Mouse (Mus musculus): ENCODE data around the gene Rgs6.

Gene Rgs6

DNA sequence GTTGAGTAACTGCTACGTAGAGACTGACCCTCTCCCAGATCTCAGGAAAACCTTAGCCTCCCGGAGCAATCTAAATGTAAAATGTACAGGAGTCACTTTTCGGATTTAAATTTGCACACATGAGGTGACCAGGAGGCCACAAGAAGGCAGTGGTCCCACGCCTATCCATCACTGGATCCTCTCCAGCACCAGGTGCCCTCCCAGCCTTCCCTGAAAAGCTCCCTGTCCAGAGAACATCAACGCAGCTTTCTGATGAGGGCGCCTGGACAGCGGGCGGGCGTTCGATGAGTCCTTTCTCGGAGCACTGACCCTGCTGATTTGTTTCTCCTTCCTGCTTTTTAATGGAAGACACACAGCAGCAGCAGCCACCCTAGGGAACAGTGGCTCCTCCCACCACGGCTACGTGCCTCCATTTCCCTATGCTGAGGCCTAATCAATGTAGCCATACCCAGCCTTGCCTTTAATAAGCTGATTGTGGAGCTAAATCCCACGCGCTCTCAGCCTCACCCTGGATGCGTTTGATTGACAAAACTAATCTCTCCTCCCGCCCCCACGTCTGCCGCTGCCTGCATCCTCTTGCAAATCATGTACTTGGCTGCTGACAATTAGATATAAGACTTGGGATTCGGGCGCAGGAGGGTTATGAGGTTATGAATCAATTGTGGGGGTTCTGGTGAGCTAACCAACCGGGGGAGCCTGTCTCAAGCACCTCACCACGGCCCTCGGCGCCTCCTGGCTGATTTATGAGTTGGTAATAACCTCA is 449.9 kb downstream of the Rgs6 start:
- CTCF ChIA-PET: no interaction called here

DNA sequence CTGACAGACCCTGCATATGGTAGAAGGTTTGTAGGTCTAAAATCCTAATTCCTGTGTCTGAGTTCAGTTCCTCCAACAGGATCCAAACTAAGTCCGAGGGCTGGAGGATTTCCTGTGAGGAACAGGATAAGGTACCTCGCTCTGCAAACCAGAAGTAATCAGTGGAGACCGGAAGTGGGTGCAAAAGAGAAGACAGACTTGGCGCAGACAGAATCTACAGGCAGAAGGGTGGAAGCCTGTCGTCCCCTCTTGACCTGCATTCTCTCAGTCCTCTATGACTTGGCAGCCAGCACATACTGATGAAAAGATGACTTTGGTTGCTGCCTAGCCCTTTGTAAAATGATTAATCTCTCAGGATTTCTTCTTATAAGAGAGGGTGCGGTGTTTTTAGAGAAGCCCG is 450.7 kb downstream of the Rgs6 start:
- CTCF ChIA-PET: no interaction called here

DNA sequence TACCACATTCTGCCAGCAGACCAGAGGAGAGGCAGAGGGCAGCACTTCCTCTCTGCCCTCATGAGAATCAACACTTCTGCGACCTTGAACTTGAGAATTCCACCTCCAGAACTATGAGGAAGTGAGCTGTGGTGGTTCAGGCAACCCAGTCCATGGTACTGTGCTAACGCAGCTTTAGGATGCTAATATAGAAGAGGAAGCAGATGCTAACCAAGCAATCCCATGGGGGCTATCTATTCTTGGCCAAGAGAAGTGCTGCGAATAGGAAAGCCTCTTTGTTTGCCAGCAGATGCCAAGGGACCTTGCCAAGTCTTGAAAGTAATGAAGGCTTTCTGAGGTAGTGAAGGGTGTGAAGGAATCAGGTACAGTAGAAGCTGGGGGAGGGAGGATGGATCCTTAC is 451.8 kb downstream of the Rgs6 start:
- CTCF ChIA-PET: no interaction called here

DNA sequence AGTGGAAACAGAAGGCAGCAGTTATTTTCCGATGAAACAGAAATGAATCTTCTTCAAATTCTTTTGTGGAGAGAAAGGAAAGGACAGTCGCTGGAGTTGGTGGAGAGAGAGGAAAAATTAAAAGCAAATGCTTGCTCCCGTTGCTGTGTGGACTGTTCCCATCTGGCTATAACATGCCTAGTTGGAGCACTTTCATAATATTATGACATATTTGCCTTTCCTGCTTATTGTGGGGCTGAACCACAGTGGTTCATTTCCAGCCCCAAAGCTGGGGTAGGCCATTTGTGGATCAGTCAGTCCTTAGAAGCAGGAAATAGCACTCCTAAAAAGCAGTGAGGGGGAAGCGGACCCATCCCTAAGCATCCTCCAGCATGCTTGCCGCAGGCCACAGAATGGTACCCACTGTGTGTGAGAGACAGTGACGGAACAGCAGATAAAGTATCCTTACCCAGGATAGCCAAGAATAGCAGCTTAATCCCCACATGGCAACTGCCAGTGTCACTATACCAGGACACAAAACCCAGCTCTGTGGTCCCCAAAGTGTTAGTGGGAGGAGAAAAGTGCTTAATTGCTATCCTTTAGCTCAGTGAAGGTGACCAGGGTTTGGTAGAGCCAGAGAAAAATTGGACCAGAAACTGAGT is 456.0 kb downstream of the Rgs6 start:
- CTCF ChIA-PET: no interaction called here

DNA sequence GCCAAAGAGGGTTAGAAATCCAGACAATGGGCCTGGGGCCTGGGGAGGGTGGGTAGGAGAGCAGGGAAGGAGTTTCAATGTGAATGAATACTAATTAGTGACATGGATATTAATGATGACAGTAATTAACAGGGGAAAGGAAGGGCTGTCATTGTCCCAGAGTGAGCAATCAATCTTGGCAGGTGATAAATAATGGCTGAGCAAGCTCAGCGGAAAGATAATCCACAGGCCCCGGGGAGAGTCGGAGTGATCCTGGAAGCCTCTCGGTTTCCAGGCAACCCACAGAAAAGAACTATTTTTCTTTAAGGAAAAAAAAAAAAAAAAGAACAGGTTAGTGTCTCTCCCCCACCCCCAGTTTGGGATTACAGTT is 456.5 kb downstream of the Rgs6 start:
- CTCF ChIA-PET: no interaction called here

DNA sequence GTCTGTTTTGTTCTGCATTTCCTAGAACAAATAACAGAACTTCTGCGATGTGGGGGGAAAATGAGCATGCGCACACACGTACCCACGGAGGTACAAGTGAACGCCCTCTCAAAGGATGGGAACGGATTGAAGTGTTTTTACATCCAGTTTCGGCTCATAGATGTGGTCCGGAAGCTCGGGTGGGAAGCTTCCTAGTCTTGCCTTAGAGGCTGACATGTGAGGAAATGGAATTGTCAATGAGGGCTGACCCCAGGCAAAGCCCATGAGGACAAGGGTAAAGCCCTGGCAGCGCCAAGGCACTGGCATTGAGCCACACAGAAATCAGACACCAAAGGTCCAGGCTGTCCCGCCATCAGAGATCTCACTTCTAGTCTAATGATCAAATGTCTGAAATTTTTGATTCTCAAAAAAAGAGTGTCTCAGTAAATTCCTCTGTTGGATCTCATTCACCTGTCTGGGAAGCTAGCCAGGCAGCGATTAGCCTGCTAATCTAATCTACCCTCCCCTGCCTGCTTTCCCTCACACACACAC is 457.0 kb downstream of the Rgs6 start:
- CTCF ChIA-PET: no interaction called here

DNA sequence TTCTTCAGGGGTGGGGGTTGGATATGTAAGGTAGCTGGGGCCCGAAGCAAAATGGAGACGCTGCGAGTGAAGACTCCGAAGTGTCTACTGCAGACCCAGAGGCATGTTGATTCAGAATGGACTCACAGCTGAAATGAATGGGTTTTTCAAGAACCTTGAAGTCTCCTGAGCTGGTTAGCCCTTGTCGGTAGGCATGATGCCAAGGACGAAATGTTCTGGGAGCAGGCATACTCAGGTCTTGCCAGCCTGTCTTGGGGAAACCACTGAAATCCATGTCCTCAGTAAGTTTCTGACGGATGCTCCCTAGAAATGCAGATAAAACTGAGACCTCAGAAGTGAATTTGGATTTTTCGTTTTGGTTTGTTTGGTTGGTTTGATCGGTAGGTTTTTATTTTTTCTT is 458.6 kb downstream of the Rgs6 start:
- CTCF ChIA-PET: no interaction called here

DNA sequence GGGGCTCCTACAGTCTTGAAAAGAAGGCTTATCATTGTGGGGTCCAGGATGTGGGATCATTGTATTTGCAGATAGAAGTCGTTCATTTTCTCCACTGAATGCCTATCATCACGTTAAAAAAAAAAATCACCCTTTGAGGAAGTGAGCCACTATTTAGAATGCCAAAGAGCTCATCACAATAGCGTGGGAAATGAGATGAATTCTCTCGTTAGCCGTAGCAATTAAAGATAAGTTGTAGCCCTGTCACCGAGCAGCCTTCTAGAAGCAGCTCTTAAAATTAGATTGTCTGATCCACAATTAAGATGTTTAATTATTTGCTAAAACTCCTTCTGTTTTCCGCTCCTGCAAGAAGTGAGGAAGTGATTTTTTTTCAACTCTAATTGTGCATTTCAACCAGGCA is 459.6 kb downstream of the Rgs6 start:
- CTCF ChIA-PET: no interaction called here

DNA sequence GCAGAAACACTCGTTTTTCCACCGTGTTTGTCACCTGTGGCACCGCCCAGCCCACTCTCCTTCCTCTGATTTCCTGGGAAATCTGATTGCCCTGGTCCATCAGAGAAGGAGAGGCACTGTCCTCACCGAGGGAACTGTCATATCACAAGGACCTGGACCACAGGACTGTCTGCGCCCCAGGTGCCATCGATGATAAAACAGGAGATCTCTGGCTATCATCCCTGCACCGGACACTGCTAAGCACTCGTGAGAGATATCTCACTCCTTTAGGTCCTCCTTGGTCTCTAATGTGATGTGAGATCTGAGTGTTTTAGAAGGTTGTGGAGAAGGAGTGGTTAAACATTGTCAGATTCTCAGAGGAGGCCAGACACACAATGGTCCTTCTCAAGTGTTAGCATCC is 462.4 kb downstream of the Rgs6 start:
- CTCF ChIA-PET: interaction anchor here (0.8 kb wide), 1 partner anchor 1289 kb away, joined by 17 read pairs; no protein-coding TSS in a partner anchor

DNA sequence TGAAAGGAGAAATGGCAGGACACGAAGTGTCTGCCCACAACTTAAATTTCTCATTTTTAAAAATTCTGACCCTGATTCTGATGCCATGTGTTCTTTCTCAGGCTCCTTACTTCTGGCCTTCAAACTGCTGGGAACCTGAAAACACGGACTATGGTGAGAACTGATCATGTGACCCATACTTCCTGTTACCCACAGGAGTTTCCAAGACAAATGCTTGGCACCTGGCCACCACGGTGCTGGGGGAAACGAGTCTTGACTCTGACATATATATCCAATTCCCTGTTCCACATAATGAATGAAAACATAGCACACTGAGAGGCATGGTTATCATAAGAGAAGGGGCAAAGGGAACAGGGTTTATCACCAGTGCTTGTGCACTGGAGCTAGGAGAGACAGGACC is 464.3 kb downstream of the Rgs6 start:
- CTCF ChIA-PET: no interaction called here

DNA sequence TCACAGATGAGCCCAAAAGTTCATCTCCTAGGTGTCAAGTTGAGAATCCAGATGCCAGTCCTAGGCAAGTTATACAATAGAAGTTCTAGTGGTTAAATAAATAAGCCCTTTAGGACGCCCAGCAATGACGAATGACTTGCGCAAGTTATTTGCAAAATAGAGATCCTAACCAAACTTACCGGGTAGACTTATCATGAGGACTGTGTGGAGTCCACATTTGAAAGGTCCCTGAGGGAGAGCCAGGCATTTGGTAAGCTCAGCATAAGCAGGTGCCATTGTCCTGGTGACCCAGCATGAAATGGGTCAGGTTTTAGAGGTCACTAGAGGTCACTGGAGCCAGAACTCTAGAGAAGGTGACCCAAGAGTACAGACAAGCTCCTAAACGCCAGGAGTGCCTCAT is 467.6 kb downstream of the Rgs6 start:
- CTCF ChIA-PET: no interaction called here

DNA sequence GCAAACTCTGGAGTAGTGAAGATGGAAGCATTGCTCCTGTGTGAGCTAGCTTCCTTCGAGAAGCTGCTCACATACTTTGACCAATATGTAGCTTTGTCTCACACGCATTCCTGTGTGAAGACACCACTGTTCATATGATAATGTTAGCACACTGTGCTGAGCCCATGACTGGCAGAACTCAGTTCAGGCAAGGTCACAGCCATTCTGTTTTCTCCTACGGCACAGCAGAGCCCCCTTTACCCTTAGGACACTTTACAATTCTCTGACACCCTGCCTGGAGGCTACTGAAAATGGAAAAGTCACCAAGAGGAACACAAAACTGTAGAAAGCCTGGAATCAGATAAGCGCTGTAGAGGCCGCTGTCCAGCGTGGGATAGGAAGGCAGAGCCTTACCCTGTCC is 478.3 kb downstream of the Rgs6 start:
- CTCF ChIA-PET: no interaction called here

DNA sequence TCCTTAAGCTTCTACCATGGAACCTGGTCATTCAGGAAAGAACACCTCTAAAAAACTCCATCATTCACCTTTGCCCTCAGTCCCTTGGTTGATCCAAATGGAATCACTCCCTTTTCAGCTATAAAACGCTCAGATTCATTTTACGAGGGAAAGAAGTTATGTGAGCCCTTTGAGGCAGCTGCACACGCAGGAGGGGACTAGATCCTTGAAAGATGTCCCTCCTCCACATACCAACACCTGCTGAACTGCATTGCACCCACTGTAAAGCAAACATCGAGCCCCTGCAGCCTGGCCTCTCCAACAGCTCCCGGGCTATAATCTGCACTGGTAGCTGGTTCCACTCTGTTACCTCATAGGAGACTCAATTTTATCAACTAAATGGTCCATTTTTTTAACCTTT is 482.8 kb downstream of the Rgs6 start:
- CTCF ChIA-PET: no interaction called here

DNA sequence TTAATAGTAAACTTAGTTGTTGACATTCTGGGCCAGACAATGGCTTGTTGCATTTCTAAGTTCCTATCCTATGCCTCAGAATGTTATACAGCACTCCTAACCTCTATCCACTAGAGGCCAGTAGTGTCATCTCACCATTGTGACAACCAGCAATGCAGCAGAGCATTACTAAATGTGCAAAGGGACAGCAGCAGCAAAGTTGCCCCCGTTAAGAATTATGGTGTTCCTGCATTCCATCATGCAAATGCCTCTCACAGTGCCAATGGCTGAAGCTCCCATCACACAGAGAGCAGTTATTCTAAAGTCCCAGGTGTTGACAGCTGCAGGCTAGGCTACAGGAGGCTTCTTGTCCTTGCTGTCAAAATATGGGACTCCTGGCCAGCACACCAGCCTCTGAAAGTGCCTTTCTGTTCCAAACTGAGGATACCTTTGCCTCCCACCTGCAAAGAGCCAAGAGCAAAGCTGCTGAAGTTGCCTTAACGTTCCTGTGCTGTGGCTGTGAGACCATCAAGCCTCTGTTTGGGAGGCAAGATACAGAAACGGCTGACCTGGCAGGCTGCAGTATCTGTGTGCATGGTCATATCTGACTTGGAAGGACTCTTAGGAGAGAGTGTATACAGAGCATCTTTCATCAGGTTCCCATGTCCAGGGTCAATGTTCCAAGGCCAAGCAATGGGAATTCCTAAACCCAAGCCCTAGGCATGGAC is 484.2 kb downstream of the Rgs6 start:
- CTCF ChIA-PET: no interaction called here

DNA sequence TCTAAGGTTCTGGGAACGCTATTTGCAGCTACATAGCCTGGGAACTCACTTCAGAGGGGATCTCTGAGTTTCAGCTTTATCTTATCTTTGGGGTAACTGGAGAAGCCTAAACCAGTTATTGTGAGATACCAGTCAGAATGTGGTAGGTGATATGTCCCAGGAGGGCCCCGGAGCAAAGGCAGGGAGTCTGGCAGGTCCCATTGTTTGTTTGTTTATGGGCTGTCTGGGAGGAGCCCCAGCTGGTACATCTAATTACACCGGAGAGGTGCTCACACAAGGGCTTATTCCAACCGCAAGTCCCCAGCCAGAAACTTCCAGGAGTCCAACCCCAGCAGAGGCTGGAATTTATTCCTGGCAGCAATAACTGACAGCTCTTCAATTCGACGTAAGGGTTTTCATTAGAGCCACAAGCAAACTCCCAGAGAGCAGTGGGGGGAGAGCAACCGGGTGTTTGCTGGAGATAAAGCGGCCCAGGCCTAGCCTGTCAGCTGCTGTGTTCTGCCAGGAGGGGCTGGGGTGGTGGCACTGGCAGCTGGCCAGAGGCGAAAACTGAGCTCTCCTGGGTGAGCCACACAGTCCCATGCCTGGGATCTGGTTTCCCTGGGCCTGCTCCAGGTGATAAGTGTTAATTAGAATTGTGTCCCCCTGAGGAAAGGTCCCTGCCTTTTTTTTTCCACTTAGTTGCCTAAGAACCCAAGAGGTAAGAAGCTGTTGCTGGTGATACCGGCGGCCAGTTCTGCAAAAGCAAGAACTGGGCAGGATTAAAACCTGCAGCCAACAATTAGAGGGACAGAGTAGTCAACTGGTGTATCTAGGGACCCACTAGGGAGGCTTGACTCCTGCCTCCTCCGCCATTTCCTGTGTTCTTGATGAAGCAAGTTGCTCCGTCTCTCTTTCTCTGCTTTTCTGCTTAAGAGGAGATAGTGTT is 485.1 kb downstream of the Rgs6 start:
- CTCF ChIA-PET: no interaction called here

DNA sequence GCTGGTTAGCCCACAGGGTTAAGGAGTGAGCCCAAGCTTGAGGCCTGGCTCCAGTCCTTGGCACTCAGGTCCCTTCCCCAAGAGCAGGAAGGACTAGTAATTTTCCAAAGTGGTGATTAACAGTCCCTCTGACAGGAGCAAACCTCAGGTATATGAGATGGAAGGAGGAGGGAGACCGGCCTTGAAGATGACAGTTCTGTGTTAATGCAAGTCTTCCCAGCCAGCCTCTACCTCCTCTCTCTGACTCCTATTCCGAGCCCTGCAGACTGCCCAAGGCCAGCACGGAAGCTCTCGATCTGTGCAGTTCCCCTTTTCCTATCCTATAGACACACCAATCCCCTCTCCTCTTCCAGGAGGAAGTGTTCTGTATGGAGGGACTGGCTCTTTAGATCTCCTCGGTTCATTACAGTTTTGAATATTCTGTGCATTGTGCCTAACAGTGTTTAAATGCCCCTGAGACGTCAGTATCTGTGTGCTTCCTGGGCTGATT is 485.8 kb downstream of the Rgs6 start:
- CTCF ChIA-PET: no interaction called here

DNA sequence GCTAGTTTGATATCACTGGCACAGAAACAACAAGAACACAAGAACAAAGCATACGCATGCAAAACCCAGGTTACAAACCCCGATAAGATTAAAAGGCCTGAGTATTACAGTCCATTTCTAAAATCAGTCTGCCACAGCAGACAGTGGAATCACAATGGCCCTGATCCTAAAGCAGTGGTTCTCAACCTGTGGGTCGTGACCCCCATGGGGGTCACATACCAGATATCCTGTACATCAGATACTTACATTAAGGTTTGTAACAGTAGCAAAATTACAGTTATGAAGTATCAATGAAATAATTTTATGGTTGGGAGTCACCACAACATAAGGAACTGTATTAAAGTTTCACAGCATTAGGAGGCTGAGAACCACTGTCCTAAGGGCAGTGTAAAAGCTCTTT is 488.1 kb downstream of the Rgs6 start:
- CTCF ChIA-PET: no interaction called here

DNA sequence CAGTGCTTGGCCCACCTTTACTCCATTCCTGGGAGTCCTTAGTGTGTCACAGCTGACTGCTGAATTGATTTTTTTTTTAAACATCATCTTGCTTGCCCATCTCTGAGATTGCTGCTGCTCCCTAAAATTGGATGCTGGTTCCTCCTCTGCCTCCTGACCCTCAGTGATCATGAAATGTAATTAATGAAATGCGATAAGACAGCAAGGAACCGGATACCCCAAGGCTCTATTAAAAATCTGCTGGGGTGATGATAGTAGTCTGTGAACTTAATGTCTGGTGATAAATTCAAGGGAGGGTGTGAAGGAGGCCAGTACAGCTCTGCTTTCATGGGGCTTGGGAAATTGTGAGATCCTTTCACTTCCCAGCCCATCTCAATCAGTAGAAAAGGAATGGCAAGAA is 489.4 kb downstream of the Rgs6 start:
- CTCF ChIA-PET: no interaction called here

DNA sequence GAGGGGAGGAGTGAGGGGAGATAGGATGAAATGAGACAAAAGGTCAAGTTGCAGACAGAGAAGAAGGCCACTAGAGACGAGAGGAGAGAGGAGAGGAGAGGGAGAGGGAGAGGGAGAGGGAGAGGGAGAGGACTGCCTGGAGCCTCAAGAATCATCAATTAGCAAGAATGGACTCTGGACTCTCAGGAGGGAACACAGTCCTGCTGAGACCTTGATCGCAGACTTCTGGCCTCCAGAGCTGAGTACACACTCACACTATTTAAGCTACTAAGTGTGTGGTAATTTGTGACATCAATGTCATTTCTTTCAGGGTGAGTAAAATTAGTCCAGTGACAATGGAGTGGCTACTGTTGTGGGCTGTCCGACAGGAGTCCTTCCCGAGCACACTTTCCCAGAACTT is 495.3 kb downstream of the Rgs6 start:
- CTCF ChIA-PET: no interaction called here

DNA sequence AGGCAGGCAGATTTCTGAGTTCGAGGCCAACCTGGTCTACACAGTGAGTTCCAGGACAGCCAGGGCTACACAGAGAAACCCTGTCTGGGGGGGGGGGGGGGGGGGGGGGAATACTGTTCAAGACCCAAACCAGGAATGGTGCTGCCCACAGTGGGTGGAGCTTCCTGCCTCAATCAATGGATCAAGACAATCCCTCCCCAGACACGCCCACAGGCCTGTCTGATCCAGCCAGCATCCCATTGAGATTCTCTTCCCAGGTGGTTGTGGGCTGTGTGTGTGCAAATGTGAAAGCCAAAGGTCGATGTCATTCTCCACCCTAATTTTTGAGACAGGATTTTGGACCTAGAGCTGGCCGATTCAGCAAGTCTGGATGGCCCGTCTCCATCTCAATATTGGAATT is 496.5 kb downstream of the Rgs6 start:
- CTCF ChIA-PET: interaction anchor here (0.6 kb wide), 1 partner anchor 56 kb away, joined by 3 read pairs; no protein-coding TSS in a partner anchor

DNA sequence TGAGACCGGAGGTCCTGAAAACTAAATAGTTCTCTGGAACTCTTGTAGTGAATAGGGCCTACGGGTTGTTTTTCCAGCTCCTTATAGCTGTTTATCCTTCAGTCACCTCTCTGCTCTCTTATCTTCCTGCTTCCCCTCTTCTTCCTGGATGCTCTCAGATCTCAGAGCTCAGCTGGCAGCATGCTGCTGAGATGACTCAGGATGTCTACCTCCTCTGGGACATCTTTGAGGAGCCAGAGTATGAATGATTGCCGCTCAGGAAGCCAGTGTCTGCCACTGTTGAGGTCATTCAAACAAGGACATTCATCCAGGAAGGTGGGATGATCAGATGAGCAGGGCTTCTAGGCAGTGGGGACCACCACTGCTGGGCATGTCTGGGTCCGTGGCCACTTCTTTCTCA is 498.9 kb downstream of the Rgs6 start:
- CTCF ChIA-PET: no interaction called here

DNA sequence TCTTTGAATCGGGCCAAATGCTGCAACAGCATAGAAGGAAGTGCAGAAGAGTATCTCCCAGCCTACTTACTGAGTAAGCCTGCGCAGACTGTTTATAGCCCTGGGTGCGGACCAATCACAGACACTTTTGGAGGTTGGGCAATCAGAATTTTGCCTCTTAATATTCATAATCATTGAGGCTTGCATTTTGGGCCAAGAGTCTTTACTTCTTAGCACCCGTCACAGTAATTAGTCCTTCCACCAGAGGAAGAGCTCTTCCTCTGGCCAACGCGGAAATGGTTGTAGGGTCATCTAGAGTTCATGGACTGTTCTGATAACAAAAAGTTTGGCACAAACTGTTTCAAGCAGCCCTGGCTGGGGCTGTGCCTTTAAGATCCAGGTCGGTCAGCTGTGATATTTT is 499.5 kb downstream of the Rgs6 start:
- CTCF ChIA-PET: no interaction called here

Measured in spleen, embryonic (tissue).